Mouse (Mus musculus) ES-Bruce4 (cell line): ENCODE measurements around the gene Hoxb9. TPM values are rescaled to one million over a fixed set of nuclear protein-coding genes. Genes with fewer than 3 reads are reported as not detected.

ENCODE experiments used
- H3K27ac ChIP-seq: 2 replicates; pipeline ENCODE4 v1.5.1; 2012; ENCODE audit warnings: low read length, inconsistent platforms; ENCODE audit not compliant: insufficient read depth
- H3K27me3 ChIP-seq: 2 replicates; pipeline ENCODE4 v1.6.1; 2012; ENCODE audit warnings: mild to moderate bottlenecking, low read length, inconsistent platforms; ENCODE audit not compliant: control insufficient read depth, poor library complexity, insufficient read depth, severe bottlenecking
- H3K36me3 ChIP-seq: 2 replicates; pipeline ENCODE4 v1.6.1; 2012; ENCODE audit warnings: inconsistent platforms, mild to moderate bottlenecking, low read length, moderate library complexity; ENCODE audit not compliant: control insufficient read depth, poor library complexity, insufficient read depth, severe bottlenecking
- H3K4me1 ChIP-seq: one replicate; pipeline ENCODE4 v1.8.1; 2011; ENCODE audit warnings: low read length; ENCODE audit not compliant: control insufficient read depth, insufficient read depth
- H3K4me3 ChIP-seq: 2 replicates; pipeline ENCODE4 v1.5.1; 2011; ENCODE audit warnings: low read depth, mild to moderate bottlenecking, low read length
- H3K9ac ChIP-seq: 2 replicates; pipeline ENCODE4 v1.6.1; 2012; ENCODE audit warnings: low read depth, mild to moderate bottlenecking, inconsistent platforms; ENCODE audit not compliant: poor library complexity, severe bottlenecking
- H3K9me3 ChIP-seq: replicated peaks from 2 replicates; pipeline ENCODE4 v1.6.1; 2012; ENCODE audit warnings: mild to moderate bottlenecking, low read length, inconsistent platforms; ENCODE audit not compliant: control insufficient read depth, poor library complexity, insufficient read depth, severe bottlenecking
- CTCF ChIP-seq: IDR thresholded peaks from one replicate; pipeline ENCODE4 v1.8.1; 2011; ENCODE audit warnings: low read depth, low read length
- EP300 ChIP-seq: IDR thresholded peaks from 2 replicates; pipeline ENCODE4 v1.6.1; 2011; ENCODE audit warnings: low read depth, low read length; ENCODE audit not compliant: insufficient read depth
- POLR2A ChIP-seq: IDR thresholded peaks from one replicate; pipeline ENCODE4 v1.8.1; 2011; ENCODE audit warnings: low read length; ENCODE audit not compliant: insufficient read depth
- polyA plus RNA-seq: library from polyadenylated mRNA; stranded (reverse); fragments of >200 nt; gene quantifications from 2 replicates; pipeline ENCODE4 v1.2.4, GENCODE M21; 2011; ENCODE audit warnings: low read depth; ENCODE audit not compliant: missing spikeins, insufficient read depth, insufficient read length

The Hoxb9 gene
- polyA plus RNA-seq, 1 experiment = 1.5 TPM

- no peak overlapping the region for H3K9ac ChIP-seq
- H3K4me1 ChIP-seq = no peaks in the 10 kb centered on the region
- H3K27ac ChIP-seq = no peak overlapping the region
- no peaks in the 10 kb centered on the region for H3K9me3 ChIP-seq
- no peaks in the 10 kb centered on the region for H3K36me3 ChIP-seq
- TF ChIP-seq POLR2A (no peak), EP300 (no peak), CTCF (no peak)
- H3K4me3 ChIP-seq = no peak overlapping the region
- peaks cover 65% of the 10 kb centered on the region for H3K27me3 ChIP-seq
Measured at GRCm38 (mm10) chr11:96313134-96313533, 41.9 kb downstream of the Hoxb9 start.

DNA sequence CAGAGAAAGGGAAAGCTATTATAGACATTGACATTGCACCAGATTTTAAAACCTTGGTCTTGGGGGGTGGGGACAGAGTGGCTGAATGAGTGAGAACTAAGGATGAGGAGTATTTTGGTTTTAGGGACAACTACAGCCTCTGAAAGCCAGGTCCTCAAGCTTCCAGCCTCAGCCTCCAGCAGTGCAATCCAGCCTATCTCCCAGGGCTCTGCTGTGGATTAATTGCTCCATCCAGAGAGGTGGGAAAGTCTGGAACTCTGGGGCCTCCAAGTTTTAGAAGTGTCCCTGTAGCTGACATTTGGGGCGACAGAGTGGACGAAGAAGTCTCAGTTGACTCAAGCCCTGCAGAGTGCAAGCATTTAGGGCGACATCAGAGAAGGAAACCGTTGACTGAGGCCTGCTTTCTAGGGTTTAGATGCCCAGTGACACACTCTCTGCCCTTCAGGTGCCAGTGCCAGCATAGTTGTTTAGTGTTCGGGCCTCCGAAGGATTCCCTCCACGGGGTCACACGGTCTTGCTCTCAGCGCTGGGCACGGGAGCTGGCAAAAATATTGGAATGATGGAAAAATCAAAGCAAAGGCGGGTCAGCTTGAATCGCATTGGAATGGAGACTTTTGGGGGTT is 42.7 kb downstream of the Hoxb9 start:
- TF ChIP-seq EP300 (no peak), POLR2A (no peak), CTCF (no peak)
- Histone ChIP-seq H3K4me3 (no peak overlapping the region), H3K27ac (no peak overlapping the region), H3K36me3 (no peaks in the 10 kb centered on the region), H3K9ac (no peak overlapping the region), H3K4me1 (no peaks in the 10 kb centered on the region), H3K27me3 (peaks cover 62% of the 10 kb centered on the region), H3K9me3 (no peaks in the 10 kb centered on the region)

DNA sequence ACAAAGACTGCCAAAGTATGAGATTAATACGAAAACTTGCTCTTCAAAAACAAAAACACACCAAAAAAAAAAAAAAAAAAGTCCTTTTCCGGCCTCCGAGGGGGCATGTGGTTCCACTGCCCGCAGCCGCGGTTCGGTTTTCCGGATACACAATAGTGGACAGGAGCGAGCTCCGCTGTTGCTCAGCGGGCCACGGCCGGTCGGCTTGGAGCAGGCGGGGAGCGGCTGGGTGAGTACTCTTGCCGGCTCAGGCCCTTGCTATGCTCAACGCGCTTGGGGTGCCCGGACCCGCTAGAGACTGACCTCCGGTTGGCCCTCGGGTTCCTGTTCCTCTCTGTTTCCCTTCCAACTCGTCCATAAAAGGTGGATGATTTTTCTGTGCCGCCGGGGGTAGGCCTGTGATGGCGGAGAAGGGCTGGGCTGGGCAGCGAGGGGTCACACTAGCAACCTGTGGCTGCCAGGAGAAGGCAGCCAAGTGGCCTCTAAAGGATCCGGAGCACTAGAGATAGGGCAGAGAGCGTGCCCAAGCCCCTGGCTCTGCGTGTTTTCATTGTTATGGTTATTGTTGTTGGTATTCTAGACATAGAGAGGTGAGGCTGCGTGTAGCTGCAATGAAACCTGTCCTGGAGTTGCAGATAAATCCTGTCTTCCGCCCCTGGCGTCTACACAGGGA is 43.5 kb downstream of the Hoxb9 start:
- Histone ChIP-seq H3K36me3 (no peaks in the 10 kb centered on the region), H3K4me1 (no peaks in the 10 kb centered on the region), H3K9ac (no peak overlapping the region), H3K27ac (no peak overlapping the region), H3K9me3 (no peaks in the 10 kb centered on the region), H3K4me3 (no peak overlapping the region), H3K27me3 (peaks cover 66% of the 10 kb centered on the region)
- TF ChIP-seq POLR2A (no peak), EP300 (no peak), CTCF (no peak)

GRCm38 (mm10) chr11:96315344-96315681 is 44.1 kb downstream of the Hoxb9 start:
- no peaks in the 10 kb centered on the region for H3K9me3 ChIP-seq
- TF ChIP-seq CTCF (no peak), POLR2A (no peak), EP300 (no peak)
- H3K4me3 ChIP-seq = no peak overlapping the region
- H3K27me3 ChIP-seq = peaks cover 68% of the 10 kb centered on the region
- H3K4me1 ChIP-seq = no peaks in the 10 kb centered on the region
- H3K36me3 ChIP-seq = no peaks in the 10 kb centered on the region
- no peak overlapping the region for H3K27ac ChIP-seq
- H3K9ac ChIP-seq = no peak overlapping the region

GRCm38 (mm10) chr11:96316696-96317607 is 45.7 kb downstream of the Hoxb9 start:
- Histone ChIP-seq H3K27me3 (peaks cover 69% of the 10 kb centered on the region), H3K9ac (no peak overlapping the region), H3K4me1 (no peaks in the 10 kb centered on the region), H3K36me3 (no peaks in the 10 kb centered on the region), H3K27ac (no peak overlapping the region), H3K4me3 (no peak overlapping the region), H3K9me3 (no peaks in the 10 kb centered on the region)
- TF ChIP-seq EP300 (no peak), CTCF (no peak), POLR2A (no peak)
